Mouse (Mus musculus) liver, adult 2 months (tissue): ENCODE measurements around the gene Adam15. TPM values are rescaled to one million over a fixed set of nuclear protein-coding genes. Genes with fewer than 3 reads are reported as not detected.
A peak's percentile ranks its signal among the peaks of the same experiment; 100 is the strongest.

Experiments used
- DNase-seq: peaks from one replicate; pipeline ENCODE4 v3.0.0-alpha.2; 2011; ENCODE audit warnings: low read depth, low spot score; ENCODE audit errors: extremely low read depth
- H3K27ac ChIP-seq: fragments of 200-500 bp; replicated peaks from 2 replicates; pipeline ENCODE4 v1.5.1; 2012; ENCODE audit warnings: low read depth, mild to moderate bottlenecking, control low read depth, inconsistent platforms, low read length; ENCODE audit not compliant: insufficient read depth
- H3K27me3 ChIP-seq: fragments of 200-500 bp; 2 replicates; pipeline ENCODE4 v1.6.1; 2012; ENCODE audit warnings: mild to moderate bottlenecking, moderate library complexity, low read length, inconsistent platforms; ENCODE audit not compliant: control insufficient read depth, insufficient read depth
- H3K36me3 ChIP-seq: fragments of 200-500 bp; 2 replicates; pipeline ENCODE4 v1.6.1; 2012; ENCODE audit warnings: low read length, inconsistent platforms; ENCODE audit not compliant: control insufficient read depth, insufficient read depth
- H3K4me1 ChIP-seq: fragments of 200-500 bp; 2 replicates; pipeline ENCODE4 v1.6.1; 2011; ENCODE audit warnings: low read length; ENCODE audit not compliant: control insufficient read depth, insufficient read depth
- H3K4me3 ChIP-seq: fragments of 200-500 bp; 2 replicates; pipeline ENCODE4 v1.5.1; 2011; ENCODE audit warnings: low read depth, mild to moderate bottlenecking, control low read depth, low read length, moderate library complexity; ENCODE audit not compliant: insufficient read depth
- H3K79me2 ChIP-seq: fragments of 200-500 bp; 2 replicates; pipeline ENCODE4 v1.6.1; 2012; ENCODE audit warnings: inconsistent platforms, mild to moderate bottlenecking, low read length, moderate library complexity; ENCODE audit not compliant: control insufficient read depth, insufficient read depth
- H3K9ac ChIP-seq: fragments of 200-500 bp; 2 replicates; pipeline ENCODE4 v1.6.1; 2012; ENCODE audit warnings: low read depth, mild to moderate bottlenecking, control low read depth, inconsistent platforms, low read length
- CTCF ChIP-seq: fragments of 200-500 bp; IDR thresholded peaks from 2 replicates; pipeline ENCODE4 v1.5.1; 2011; ENCODE audit warnings: low read depth, low read length, control low read depth
- POLR2A ChIP-seq: fragments of 200-500 bp; IDR thresholded peaks from 2 replicates; pipeline ENCODE4 v1.6.1; 2011; ENCODE audit warnings: low read length, control low read depth; ENCODE audit not compliant: insufficient read depth; ENCODE audit errors: extremely low read depth
- whole genome bisulfite sequencing: fragments of 180-500 bp; shearing (Covaris S2); methylation state at CpG from one replicate; pipeline ENCODE4 v1.1.7; 2018; 5-methylcytosine and 5-hydroxymethylcytosine counted together
- polyA plus RNA-seq: library from polyadenylated mRNA; depleted of rRNA; stranded (reverse); fragments of >200 nt; gene quantifications from 2 replicates; pipeline ENCODE4 v1.2.3, GENCODE M21; 2012
- total RNA-seq: library from RNA; depleted of rRNA; stranded (reverse); fragments of >200 nt; gene quantifications from 2 replicates; pipeline ENCODE4 v1.2.3, GENCODE M21; 2014

The Adam15 gene
- total and polyA plus RNA-seq, 2 experiments = 1.4 to 4.7 TPM

DNA sequence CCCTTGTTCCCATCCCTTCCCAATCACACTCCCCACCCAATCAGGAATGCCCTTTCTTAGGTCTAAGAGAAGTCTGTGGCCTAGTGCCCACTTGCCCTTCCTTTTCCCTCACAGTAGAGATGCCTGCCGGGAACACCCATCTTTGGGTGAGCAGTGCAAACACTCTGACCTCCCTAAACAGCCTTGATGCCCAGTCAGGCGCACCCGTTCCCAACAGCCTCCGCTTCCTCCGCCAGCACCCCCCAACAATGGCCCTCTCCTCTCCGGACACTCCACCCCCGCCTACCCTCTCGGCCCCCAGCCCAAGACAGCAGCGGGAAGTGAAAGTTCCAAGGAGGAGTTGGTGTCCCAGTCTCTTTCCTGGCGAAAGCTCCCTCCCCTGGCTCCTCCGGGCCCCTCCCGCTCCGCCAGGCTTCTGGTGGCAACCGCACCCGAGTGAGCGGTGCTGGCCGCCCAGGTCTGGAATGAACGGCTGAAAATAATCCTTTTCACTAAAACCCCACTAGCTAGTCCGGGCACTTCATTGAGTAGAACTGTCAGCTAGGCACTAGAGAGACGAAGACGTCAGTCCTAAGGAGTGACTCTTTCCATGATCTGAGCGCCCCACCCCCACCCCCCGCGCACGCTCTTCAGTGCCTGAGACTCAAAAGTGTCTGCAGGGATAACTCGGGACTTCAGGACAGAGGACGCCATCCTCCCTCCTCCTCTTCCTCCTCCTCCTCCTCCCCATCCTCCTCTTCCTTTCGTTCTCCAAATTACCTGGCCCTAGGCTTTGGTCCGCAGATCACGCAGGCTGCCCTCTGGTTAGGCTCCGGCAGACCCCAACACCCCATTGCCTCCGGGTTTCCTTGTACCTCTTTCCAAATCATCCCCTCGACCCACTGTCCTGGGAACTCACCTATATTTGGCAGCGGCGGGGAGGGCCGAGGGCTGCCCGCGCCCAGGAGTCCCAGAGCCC, 606 bp downstream of the Adam15 start:
- H3K36me3 ChIP-seq = no peaks in the 10 kb centered on the region
- DNase-seq = no peak
- peak overlapping the region; percentile 66 for H3K4me3 ChIP-seq
- H3K9ac ChIP-seq = peak overlapping the region; percentile 62
- no peaks in the 10 kb centered on the region for H3K4me1 ChIP-seq
- H3K27me3 ChIP-seq = 0 out of 2 replicates have a peak, but pooled peaks cover 5% of the 10 kb centered on the region
- H3K79me2 ChIP-seq = no peaks in the 10 kb centered on the region
- H3K27ac ChIP-seq = no peak overlapping the region
- TF ChIP-seq CTCF = no peak
- no peak for TF ChIP-seq POLR2A
- WGBS = 9% methylated on average over 38 of the region's 38 CpGs

DNA sequence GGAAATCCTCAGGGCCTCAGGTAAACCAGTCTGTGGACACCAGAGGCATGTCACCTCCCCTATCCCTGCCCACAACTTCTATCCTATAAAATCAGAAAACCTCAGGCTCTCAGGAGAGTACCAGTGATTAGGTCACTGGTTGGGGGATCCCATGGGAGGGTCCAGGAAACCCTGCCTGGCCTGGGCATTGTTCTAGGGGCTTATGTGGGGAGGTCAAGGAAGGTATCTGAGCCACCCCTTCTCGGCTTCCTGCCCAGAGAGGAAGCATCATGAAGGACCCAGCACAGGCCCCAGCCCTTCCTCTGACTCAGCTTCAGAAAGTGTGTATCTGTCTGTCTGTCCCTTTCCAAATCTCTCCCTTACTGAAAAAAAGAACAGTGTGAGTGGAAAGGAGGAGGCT, 1.9 kb downstream of the Adam15 start:
- H3K4me3 ChIP-seq = no peak overlapping the region
- H3K4me1 ChIP-seq = no peaks in the 10 kb centered on the region
- WGBS = 59% methylated on average over 1 of the region's 1 CpGs
- H3K27me3 ChIP-seq = 0 out of 2 replicates have a peak, but pooled peaks cover 5% of the 10 kb centered on the region
- DNase-seq = no peak
- H3K27ac ChIP-seq = no peak overlapping the region
- no peak for TF ChIP-seq POLR2A
- no peak for TF ChIP-seq CTCF
- H3K36me3 ChIP-seq = no peaks in the 10 kb centered on the region
- no peaks in the 10 kb centered on the region for H3K79me2 ChIP-seq
- no peak overlapping the region for H3K9ac ChIP-seq

DNA sequence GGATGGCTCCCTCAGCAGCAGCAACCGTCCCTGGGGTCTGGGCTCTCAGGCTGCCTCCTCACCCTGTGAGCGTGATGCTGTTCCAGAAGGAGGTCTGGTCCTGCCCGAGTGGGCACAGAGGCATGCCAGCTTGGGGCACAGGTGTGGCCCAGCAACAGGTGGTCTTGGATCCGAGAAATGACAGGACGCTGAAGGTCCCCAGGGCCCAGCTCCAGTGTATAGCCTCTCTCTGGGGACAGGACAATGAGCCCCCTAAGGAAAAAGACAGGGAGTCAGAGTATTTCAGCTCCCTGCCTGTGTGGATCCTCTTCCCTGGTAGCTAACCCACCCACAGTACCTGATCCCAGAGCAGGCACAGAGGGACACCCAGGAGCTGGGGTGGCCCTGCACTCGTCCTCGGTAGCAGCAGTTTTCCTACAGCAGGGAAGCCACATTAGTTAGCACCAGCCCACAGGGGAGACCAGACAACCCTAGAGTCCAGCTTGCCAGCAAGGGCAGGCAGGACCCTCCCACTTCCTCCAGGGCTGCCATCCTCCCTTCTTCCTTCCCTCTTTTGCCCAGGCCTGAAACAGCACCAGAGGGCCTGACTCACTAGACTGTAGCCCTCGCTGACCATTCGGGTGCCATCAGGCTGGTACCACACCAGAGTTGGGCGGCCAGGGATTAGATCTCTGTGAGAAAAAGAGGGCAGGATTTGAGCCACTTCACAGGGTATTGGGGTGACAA, 2.8 kb downstream of the Adam15 start:
- DNase-seq = no peak
- no peak for TF ChIP-seq POLR2A
- TF ChIP-seq CTCF = no peak
- Histone ChIP-seq H3K79me2 (no peaks in the 10 kb centered on the region), H3K9ac (no peak overlapping the region), H3K27ac (no peak overlapping the region), H3K4me1 (no peaks in the 10 kb centered on the region), H3K36me3 (no peaks in the 10 kb centered on the region), H3K4me3 (no peak overlapping the region), H3K27me3 (0 out of 2 replicates have a peak, but pooled peaks cover 5% of the 10 kb centered on the region)
- 90% methylated on average over 10 of the region's 10 CpGs for WGBS

DNA sequence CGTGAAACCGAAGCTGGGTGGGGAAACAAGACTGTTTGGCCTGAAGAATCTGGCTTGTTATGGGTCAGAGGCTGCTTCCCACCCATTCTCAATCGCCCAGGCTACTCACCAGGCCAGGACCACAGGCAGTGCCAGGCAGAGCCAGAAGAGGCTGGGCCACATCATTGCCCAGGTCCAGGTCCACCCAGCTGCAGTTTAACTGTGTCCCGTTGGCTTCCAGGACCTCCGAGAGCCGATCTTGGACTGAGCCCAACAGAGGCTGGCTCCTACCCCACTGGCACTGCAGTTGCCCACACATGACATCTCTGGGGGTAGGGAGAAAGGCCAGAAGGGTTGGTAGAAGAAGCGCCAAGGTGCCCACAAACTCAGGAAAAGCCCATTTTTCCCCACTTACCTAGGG, 6.5 kb downstream of the Adam15 start:
- 87% methylated on average over 7 of the region's 7 CpGs for WGBS
- Histone ChIP-seq H3K9ac (no peak overlapping the region), H3K4me1 (peaks cover 3% of the 10 kb centered on the region; the same call in 1 of the 2 replicates), H3K36me3 (no peaks in the 10 kb centered on the region), H3K79me2 (no peaks in the 10 kb centered on the region), H3K27me3 (no peaks in the 10 kb centered on the region), H3K4me3 (no peak overlapping the region), H3K27ac (no peak overlapping the region)
- no peak for DNase-seq
- TF ChIP-seq CTCF = no peak
- no peak for TF ChIP-seq POLR2A

DNA sequence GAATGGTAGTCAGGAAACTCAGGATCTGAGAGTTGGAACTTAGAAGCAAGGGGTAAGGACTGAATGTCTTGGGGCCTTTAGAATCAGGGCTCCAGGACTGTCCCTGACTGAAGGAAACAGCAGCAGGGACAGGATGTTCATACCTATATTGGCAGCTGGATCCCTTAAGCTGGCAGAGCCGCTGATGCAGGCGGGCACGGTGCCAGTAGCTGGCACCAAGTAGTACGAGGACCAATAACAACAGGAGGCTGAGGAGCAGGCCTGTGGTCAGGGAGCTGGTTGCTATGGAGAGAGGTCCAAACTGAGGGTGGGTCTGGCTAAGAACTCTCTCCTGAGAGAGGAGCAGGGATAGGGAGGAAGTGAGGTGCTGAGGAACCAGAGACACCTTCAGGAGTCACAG, 8.0 kb downstream of the Adam15 start:
- no peaks in the 10 kb centered on the region for H3K36me3 ChIP-seq
- no peak overlapping the region for H3K9ac ChIP-seq
- peaks cover 5% of the 10 kb centered on the region; the same call in 1 of the 2 replicates for H3K4me1 ChIP-seq
- H3K27me3 ChIP-seq = 0 out of 2 replicates have a peak, but pooled peaks cover 2% of the 10 kb centered on the region
- WGBS = 47% methylated on average over 4 of the region's 4 CpGs
- TF ChIP-seq CTCF = no peak
- no peak for TF ChIP-seq POLR2A
- no peaks in the 10 kb centered on the region for H3K79me2 ChIP-seq
- no peak for DNase-seq
- H3K4me3 ChIP-seq = no peak overlapping the region
- H3K27ac ChIP-seq = no peak overlapping the region
